Mouse (Mus musculus) MEL (cell line): ENCODE measurements around the gene Gm20388.

Source experiments
- BHLHE40 ChIP-seq: IDR thresholded peaks from 2 replicates; pipeline ENCODE4 v1.6.1; 2012; ENCODE audit warnings: low read depth, mild to moderate bottlenecking, inconsistent platforms, low read length, improper control_type of control experiment, borderline replicate concordance
- CHD2 ChIP-seq: IDR thresholded peaks from 2 replicates; pipeline ENCODE4 v1.6.1; 2011; ENCODE audit warnings: low read length, improper control_type of control experiment
- CTCF ChIP-seq, 3 experiments: IDR thresholded peaks in 2 of 3; conservative IDR thresholded peaks in 1 of 3; 2 replicates each; pipeline ENCODE4 v1.5.1; 2011 to 2012; ENCODE audit warnings: low read length in 3 of 3, low read depth in 2 of 3, mild to moderate bottlenecking in 2 of 3, improper control_type of control experiment in 1 of 3, inconsistent platforms in 1 of 3, mixed read lengths in 1 of 3, moderate library complexity in 1 of 3; ENCODE audit not compliant: control insufficient read depth in 1 of 3, insufficient read depth in 1 of 3, poor library complexity in 1 of 3, severe bottlenecking in 1 of 3
- MAZ ChIP-seq: IDR thresholded peaks from 2 replicates; pipeline ENCODE4 v1.6.1; 2012; ENCODE audit warnings: low read depth, mild to moderate bottlenecking, inconsistent platforms, low read length, improper control_type of control experiment
- MEF2A ChIP-seq: IDR thresholded peaks from 2 replicates; pipeline ENCODE4 v1.6.1; 2014; ENCODE audit warnings: low read depth, mild to moderate bottlenecking, inconsistent platforms, low read length, improper control_type of control experiment; ENCODE audit not compliant: poor library complexity, insufficient replicate concordance, severe bottlenecking; ENCODE audit errors: extremely low read depth
- MYB ChIP-seq: IDR thresholded peaks from 2 replicates; pipeline ENCODE4 v1.6.1; 2011; ENCODE audit warnings: mild to moderate bottlenecking, low read depth, low read length, improper control_type of control experiment
- POLR2AphosphoS5 ChIP-seq: IDR thresholded peaks from 2 replicates; pipeline ENCODE4 v1.6.1; 2012; ENCODE audit warnings: low read depth, borderline replicate concordance, mild to moderate bottlenecking, inconsistent platforms, low read length, moderate library complexity, mixed read lengths
- TAL1 ChIP-seq: IDR thresholded peaks from 2 replicates; pipeline ENCODE4 v1.6.1; 2012; ENCODE audit warnings: mild to moderate bottlenecking, inconsistent platforms, low read length, moderate library complexity, mixed read lengths
- ZKSCAN1 ChIP-seq: IDR thresholded peaks from 2 replicates; pipeline ENCODE4 v1.6.1; 2012; ENCODE audit warnings: low read depth, mild to moderate bottlenecking, inconsistent platforms, low read length, improper control_type of control experiment, moderate library complexity

GRCm38 (mm10) chr8:121108657-121109056, 1198.0 kb downstream of the Gm20388 start:
- TF ChIP-seq MEF2A (no peak), CHD2 (no peak), CTCF (IDR thresholded peaks at IDR 0.05 in 2 of 3, conservative IDR thresholded peaks at IDR 0.05 in 1 of 3; ENCODE audit: control insufficient read depth in 1 of 3, insufficient read depth in 1 of 3, low read depth in 2 of 3, low read length in 3 of 3, poor library complexity in 1 of 3, severe bottlenecking in 1 of 3) (no peak), ZKSCAN1 (no peak), POLR2AphosphoS5 (no peak), BHLHE40 (no peak), TAL1 (no peak), MYB (no peak), MAZ (no peak)
